22 mouse cellular contexts compared by ENCODE assay signal in genomic region chr5:130191865-130192264, GRCm38 (mm10). TPM values are rescaled to one million over a fixed set of nuclear protein-coding genes. Genes with fewer than 3 reads are reported as not detected.
DNase-seq lines count a peak whose midpoint lies in the region; ATAC-seq and TF ChIP-seq lines count a peak whose summit lies in the region.
"Had no signal": no experiment of that assay in that cellular context is flagged by ENCODE, and none has a peak within 500 bp of the region (broad histone marks: within the 10 kb centered on the region; RNA-seq: fewer than 3 reads in every experiment).

No protein-coding gene starts in this region.

- 45% methylated on average over 6 of the region's 6 CpGs for WGBS in heart, embryonic 15.5 days
- 68% methylated on average over 6 of the region's 6 CpGs for WGBS in kidney, postnatal 0 days
- WGBS in stomach, embryonic 14.5 days = 62% methylated on average over 6 of the region's 6 CpGs
- 69% methylated on average over 6 of the region's 6 CpGs for WGBS in stomach, embryonic 15.5 days

- no peak overlapping the region for H3K9ac ChIP-seq in heart, embryonic 15.5 days
- H3K9ac ChIP-seq in kidney, postnatal 0 days (ENCODE audit: low read depth, low read length) = no peak overlapping the region
- H3K9ac ChIP-seq in stomach, embryonic 14.5 days (replicated peaks; ENCODE audit: low read depth, low read length) = no peak overlapping the region
- H3K9ac ChIP-seq in stomach, embryonic 15.5 days = no peak overlapping the region
- H3K9ac ChIP-seq: forebrain, embryonic 15.5 days; liver, embryonic 12.5 days had no signal

- no peak for DNase-seq in heart, postnatal 14 days
- DNase-seq in kidney, postnatal 0 days (ENCODE audit: low spot score) = no peak
- DNase-seq in kidney, postnatal 4 days = no peak
- DNase-seq in cerebellum, postnatal 36 days = no peak
- DNase-seq: adrenal gland, adult 2 months; cerebellum, adult 11 months; cerebellum, adult 9-11 months; gastrocnemius, postnatal 14 days; heart, adult 18-20 months; layer of hippocampus, postnatal 36 days; lung, adult 2 months; midbrain, embryonic 14.5 days; thymus, postnatal 25 days had no signal

- H3K36me3 ChIP-seq in heart, embryonic 15.5 days = peaks cover 22% of the 10 kb centered on the region
- H3K36me3 ChIP-seq in kidney, postnatal 0 days (ENCODE audit: insufficient read depth, low read length) = peaks cover 38% of the 10 kb centered on the region
- peaks cover 31% of the 10 kb centered on the region for H3K36me3 ChIP-seq in stomach, embryonic 14.5 days (ENCODE audit: control insufficient read depth, insufficient read depth, low read length)
- H3K36me3 ChIP-seq in stomach, embryonic 15.5 days = peaks cover 32% of the 10 kb centered on the region

- no peak overlapping the region for H3K4me3 ChIP-seq in heart, embryonic 15.5 days
- H3K4me3 ChIP-seq in kidney, postnatal 0 days (replicated peaks; ENCODE audit: low read depth, low read length) = no peak overlapping the region
- H3K4me3 ChIP-seq in stomach, embryonic 14.5 days (ENCODE audit: low read depth, low read length) = no peak overlapping the region
- H3K4me3 ChIP-seq in stomach, embryonic 15.5 days (replicated peaks) = no peak overlapping the region
- H3K4me3 ChIP-seq: embryonic facial prominence, embryonic 10.5 days; forebrain, embryonic 15.5 days; liver, embryonic 12.5 days; megakaryocyte, embryonic 14.5 days had no signal

- H3K4me1 ChIP-seq in heart, embryonic 15.5 days (replicated peaks) = peaks cover 22% of the 10 kb centered on the region
- no peaks in the 10 kb centered on the region for H3K4me1 ChIP-seq in kidney, postnatal 0 days (replicated peaks; ENCODE audit: insufficient read depth, low read length)
- H3K4me1 ChIP-seq in stomach, embryonic 14.5 days (ENCODE audit: control insufficient read depth, insufficient read depth, low read length) = 0 out of 2 replicates have a peak, but pooled peaks cover 4% of the 10 kb centered on the region
- H3K4me1 ChIP-seq in stomach, embryonic 15.5 days = 0 out of 2 replicates have a peak, but pooled peaks cover 4% of the 10 kb centered on the region

- H3K27me3 ChIP-seq in heart, embryonic 15.5 days = no peaks in the 10 kb centered on the region
- no peaks in the 10 kb centered on the region for H3K27me3 ChIP-seq in kidney, postnatal 0 days (ENCODE audit: insufficient read depth, low read length)
- H3K27me3 ChIP-seq in stomach, embryonic 14.5 days (ENCODE audit: control insufficient read depth, insufficient read depth, low read length) = no peaks in the 10 kb centered on the region
- no peaks in the 10 kb centered on the region for H3K27me3 ChIP-seq in stomach, embryonic 15.5 days (replicated peaks)
- H3K27me3 ChIP-seq: forebrain, embryonic 15.5 days; liver, embryonic 12.5 days; megakaryocyte, embryonic 14.5 days had no signal

- 0 out of 2 replicates have a peak overlapping the region, but pooled peaks have one; percentile 1 for H3K4me2 ChIP-seq in heart, embryonic 15.5 days
- H3K4me2 ChIP-seq in kidney, postnatal 0 days (ENCODE audit: low read length) = no peak overlapping the region
- no peak overlapping the region for H3K4me2 ChIP-seq in stomach, embryonic 14.5 days (replicated peaks; ENCODE audit: low read depth, low read length)
- no peak overlapping the region for H3K4me2 ChIP-seq in stomach, embryonic 15.5 days
- H3K4me2 ChIP-seq: forebrain, embryonic 15.5 days; liver, embryonic 12.5 days had no signal

- TF ChIP-seq CTCF in kidney, postnatal 0 days (IDR thresholded peaks at IDR 0.05; ENCODE audit: low read depth) = no peak

- H3K27ac ChIP-seq in heart, embryonic 15.5 days = peak overlapping the region; percentile 59
- 0 out of 2 replicates have a peak overlapping the region, but pooled peaks have one; percentile 60 for H3K27ac ChIP-seq in kidney, postnatal 0 days
- peak overlapping the region; percentile 29; the same call in 1 of the 2 replicates for H3K27ac ChIP-seq in stomach, embryonic 14.5 days (ENCODE audit: low read length)
- H3K27ac ChIP-seq in stomach, embryonic 15.5 days = peak overlapping the region; percentile 61
- H3K27ac ChIP-seq: embryonic facial prominence, embryonic 10.5 days; forebrain, embryonic 15.5 days; hindbrain, postnatal 0 days; liver, embryonic 12.5 days had no signal

- intact Hi-C loops in heart, postnatal 14 days (cut with DNase I) = no loop called here

- peak; percentile 37; the same call in 1 of the 2 replicates for ATAC-seq in heart, embryonic 15.5 days (replicated peaks; ENCODE audit: insufficient number of reproducible peaks, insufficient read depth, low FRiP score, low read depth)
- no peak for ATAC-seq in kidney, postnatal 0 days (replicated peaks; ENCODE audit: low FRiP score, low read depth)
- ATAC-seq in stomach, embryonic 14.5 days (ENCODE audit: insufficient number of reproducible peaks, insufficient read depth, low FRiP score, low read depth) = no peak
- no peak for ATAC-seq in stomach, embryonic 15.5 days (ENCODE audit: insufficient read depth, low FRiP score, low read depth)
- ATAC-seq: forebrain, embryonic 15.5 days; hindbrain, postnatal 0 days; intestine, embryonic 16.5 days; liver, embryonic 12.5 days had no signal

- H3K9me3 ChIP-seq in heart, embryonic 15.5 days (replicated peaks) = no peaks in the 10 kb centered on the region
- no peaks in the 10 kb centered on the region for H3K9me3 ChIP-seq in kidney, postnatal 0 days (replicated peaks; ENCODE audit: low read length)
- H3K9me3 ChIP-seq in stomach, embryonic 14.5 days (ENCODE audit: control insufficient read depth, low read depth, low read length) = no peaks in the 10 kb centered on the region
- H3K9me3 ChIP-seq in stomach, embryonic 15.5 days = no peaks in the 10 kb centered on the region
- H3K9me3 ChIP-seq: embryonic facial prominence, embryonic 10.5 days; forebrain, embryonic 15.5 days; liver, embryonic 12.5 days; megakaryocyte, embryonic 14.5 days had no signal

RNA-seq across cellular contexts. Expression of gene Rabgef1, which starts 20.3 kb away (rescaled TPM):
- 19.3 and 19.9 TPM in 2 replicates for polyA plus RNA-seq in heart, embryonic 15.5 days (2015; fragmentation: Nextera tagmentation; extraction: Ambion mirVana)
- total RNA-seq in heart, postnatal 14 days (2021) = 10 to 100 TPM; 17.8 to 20.8 TPM
- 28.1 and 31.8 TPM in 2 replicates for polyA plus RNA-seq in kidney, postnatal 0 days (2015; fragmentation: Nextera tagmentation; extraction: Ambion mirVana)
- 25.7 and 27.9 TPM in 2 replicates for polyA plus RNA-seq in stomach, embryonic 14.5 days (2014; fragmentation: Nextera tagmentation; extraction: Ambion mirVana)
- polyA plus RNA-seq in stomach, embryonic 15.5 days (2015; fragmentation: Nextera tagmentation; extraction: Ambion mirVana) = 26.6 and 29.2 TPM in 2 replicates

RNA-seq across cellular contexts. Expression of gene Tmem248, which starts 25.0 kb away (rescaled TPM):
- 23.0 and 24.2 TPM in 2 replicates for polyA plus RNA-seq in heart, embryonic 15.5 days (2015; fragmentation: Nextera tagmentation; extraction: Ambion mirVana)
- 10 to 100 TPM; 31.7 to 33.0 TPM for total RNA-seq in heart, postnatal 14 days (2021)
- 33.6 and 41.1 TPM in 2 replicates for polyA plus RNA-seq in kidney, postnatal 0 days (2015; fragmentation: Nextera tagmentation; extraction: Ambion mirVana)
- 33.7 and 36.7 TPM in 2 replicates for polyA plus RNA-seq in stomach, embryonic 14.5 days (2014; fragmentation: Nextera tagmentation; extraction: Ambion mirVana)
- polyA plus RNA-seq in stomach, embryonic 15.5 days (2015; fragmentation: Nextera tagmentation; extraction: Ambion mirVana) = 37.3 and 43.1 TPM in 2 replicates

RNA-seq across cellular contexts. Expression of gene Kctd7, which starts 47.2 kb away (rescaled TPM):
- polyA plus RNA-seq in heart, embryonic 15.5 days (2015; fragmentation: Nextera tagmentation; extraction: Ambion mirVana) = 4.1 and 5.8 TPM in 2 replicates
- total RNA-seq in heart, postnatal 14 days (2021) = 1 to 10 TPM; 1.6 to 3.4 TPM
- 4.0 and 4.2 TPM in 2 replicates for polyA plus RNA-seq in kidney, postnatal 0 days (2015; fragmentation: Nextera tagmentation; extraction: Ambion mirVana)
- polyA plus RNA-seq in stomach, embryonic 14.5 days (2014; fragmentation: Nextera tagmentation; extraction: Ambion mirVana) = 5.0 and 5.1 TPM in 2 replicates
- 4.8 and 5.4 TPM in 2 replicates for polyA plus RNA-seq in stomach, embryonic 15.5 days (2015; fragmentation: Nextera tagmentation; extraction: Ambion mirVana)
